Mouse (Mus musculus): Measurements from ENCODE around the gene Slc17a7.

GRCm38 (mm10) chr7:45181540-45181939, 17.8 kb downstream of the Slc17a7 start:
- TF ChIP-seq MYC (IDR thresholded peaks at IDR 0.05; ENCODE audit: low read depth, low read length) (no peak), USF2 (conservative IDR thresholded peaks at IDR 0.05; ENCODE audit: low read depth, low read length) (no peak), CTCF (conservative IDR thresholded peaks at IDR 0.05 in 1 of 2, IDR thresholded peaks at IDR 0.05 in 1 of 2; ENCODE audit: low read depth in 2 of 2, low read length in 2 of 2) (no peak), TCF12 (IDR thresholded peaks at IDR 0.05; ENCODE audit: low read depth, low read length) (no peak), SMC3 (IDR thresholded peaks at IDR 0.05; ENCODE audit: low read depth, low read length) (no peak), ETS1 (conservative IDR thresholded peaks at IDR 0.05; ENCODE audit: low read depth, low read length) (no peak), HCFC1 (IDR thresholded peaks at IDR 0.05; ENCODE audit: low read depth, low read length) (no peak), MAFK (IDR thresholded peaks at IDR 0.05; ENCODE audit: insufficient replicate concordance, low read length) (no peak), POLR2AphosphoS2 (IDR thresholded peaks at IDR 0.05; ENCODE audit: low read depth, low read length) (no peak), EP300 (IDR thresholded peaks at IDR 0.05; ENCODE audit: low read length) (no peak), MAZ (IDR thresholded peaks at IDR 0.05; ENCODE audit: low read depth, low read length) (no peak), UBTF (IDR thresholded peaks at IDR 0.05; ENCODE audit: low read depth, low read length) (no peak)
